Mouse (Mus musculus) adrenal gland, postnatal 10 days (tissue): ENCODE measurements around the gene Camk1. TPM values are rescaled to one million over a fixed set of nuclear protein-coding genes. Genes with fewer than 3 reads are reported as not detected.

Experiments used
- DNase-seq: peaks from one replicate; pipeline ENCODE4 v3.0.0; 2021; ENCODE audit warnings: mixed read lengths
- long read RNA-seq, 2 experiments: library from polyadenylated mRNA; stranded (forward); transcript quantifications; one replicate each; pipeline ENCODE4 v2.0.0; 2021
- total RNA-seq, 2 experiments: library from RNA; stranded (reverse); gene quantifications; 2 replicates each; pipeline ENCODE4 v1.2.3; 2021

Camk1 gene
- 10 to 100 TPM; 47.1 to 50.3 TPM for total RNA-seq
- long read RNA-seq, experiment 1, transcript Camk1-201 (12 exons, 1,496 nt) = major isoform, 77 of 98 reads
- long read RNA-seq, experiment 1, partial matches to known transcripts = 6 of 98 reads
- long read RNA-seq, experiment 1, other reads (novel, unspliced or antisense) = 9 of 98 reads
- long read RNA-seq, experiment 2, transcript Camk1-201 (12 exons, 1,496 nt) = major isoform, 55 of 69 reads
- long read RNA-seq, experiment 2, partial matches to known transcripts = 5 of 69 reads
- long read RNA-seq, experiment 2, other reads (novel, unspliced or antisense) = 9 of 69 reads

DNA sequence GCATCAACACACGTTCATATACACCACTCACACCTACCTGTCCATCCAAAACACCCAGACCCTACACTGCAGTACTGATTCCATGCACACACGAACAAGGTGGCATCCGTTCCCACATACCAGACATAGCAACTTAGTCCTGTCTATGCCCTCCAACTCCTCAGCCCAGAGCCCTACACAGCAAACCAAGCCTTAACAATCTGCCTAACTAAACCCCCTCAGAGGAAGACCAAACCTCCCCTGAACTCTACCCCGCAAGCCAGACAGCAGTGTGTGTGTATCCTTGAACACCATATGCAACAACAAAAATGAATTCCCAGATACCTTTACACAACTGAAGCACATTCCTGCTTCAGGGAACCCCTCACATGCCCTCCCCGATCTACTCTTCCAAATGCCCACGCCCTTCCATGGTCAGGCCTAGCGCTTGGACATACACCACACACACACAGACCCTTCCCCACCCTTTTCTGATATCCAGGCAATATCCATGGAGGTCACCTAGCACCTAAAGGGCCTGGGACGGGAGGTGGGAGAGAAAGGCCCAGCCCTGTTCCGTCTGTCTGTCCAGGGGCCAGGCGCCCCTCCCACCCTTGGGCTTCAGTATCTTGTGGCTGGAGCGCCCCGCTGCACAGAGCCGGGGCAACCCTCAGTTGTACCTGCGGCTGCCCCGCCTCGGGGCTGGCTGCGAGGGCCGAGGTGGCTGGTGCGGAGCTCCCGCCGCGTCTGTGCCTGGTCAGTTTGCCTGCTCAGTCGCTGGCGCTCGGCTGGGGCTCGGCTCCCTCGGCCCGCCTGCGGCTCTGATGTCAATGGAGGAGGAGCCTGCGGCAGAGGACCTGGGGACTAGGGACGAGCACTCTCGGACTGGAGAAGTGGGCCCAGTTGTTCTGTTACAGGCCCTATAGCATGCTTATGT is at the start of gene Camk1:
Gene Camk1, minus strand, starts transcription at position 808 of the 916 bp plus-strand sequence.
- DNase-seq = peak; percentile 93

DNA sequence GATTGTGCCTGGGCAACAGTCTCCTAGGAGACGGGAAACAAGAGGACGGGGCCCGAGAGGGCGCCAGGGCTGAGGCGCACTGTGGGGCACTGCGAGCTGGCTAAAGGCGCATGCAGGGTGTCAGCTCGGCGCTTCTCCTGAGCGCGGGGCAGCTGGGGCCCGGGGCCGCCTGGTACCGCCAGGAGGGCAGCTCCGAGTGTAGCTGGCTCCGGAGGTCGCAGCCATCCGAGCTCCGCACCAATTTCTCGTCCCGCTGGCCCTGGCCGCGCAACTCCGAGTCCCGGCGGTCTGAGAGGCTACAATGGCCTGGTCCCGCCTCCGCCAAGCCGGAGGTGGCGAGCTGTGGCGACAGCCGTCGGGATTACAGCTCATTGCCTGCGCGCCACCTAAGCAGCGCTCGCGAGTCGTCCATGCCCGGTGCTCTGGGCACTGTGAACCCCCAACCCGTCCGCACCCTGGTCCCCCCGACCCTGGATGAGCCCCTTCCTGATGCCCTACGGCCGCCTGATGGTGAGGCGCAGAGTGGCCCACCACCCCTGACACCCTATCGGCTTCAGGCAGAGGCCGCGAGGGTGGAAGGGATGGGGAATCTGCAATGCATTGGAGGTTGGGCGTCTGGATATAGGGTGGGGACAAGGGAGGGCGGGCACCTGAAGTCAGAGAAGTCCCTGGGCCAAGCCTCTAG is 48.7 kb upstream of the Camk1 start:
- peak; percentile 72 for DNase-seq

DNA sequence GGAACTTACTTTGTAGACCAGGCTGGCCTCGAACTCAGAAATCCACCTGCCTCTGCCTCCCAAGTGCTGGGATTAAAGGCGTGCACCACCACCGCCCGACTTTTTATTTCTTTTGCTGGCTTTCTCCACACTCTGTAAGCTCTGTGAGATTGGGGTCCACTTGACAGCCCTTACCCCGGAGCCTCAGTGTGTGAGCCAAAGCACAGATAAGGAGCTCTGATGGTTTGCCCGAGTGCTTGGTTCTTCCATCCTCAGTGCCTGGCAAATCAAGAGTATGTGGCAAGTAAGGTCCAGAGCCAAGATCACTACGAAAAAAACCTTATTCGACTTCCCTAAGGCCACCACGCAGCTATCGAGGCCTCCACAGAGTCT is 48.2 kb upstream of the Camk1 start:
- DNase-seq = no peak

DNA sequence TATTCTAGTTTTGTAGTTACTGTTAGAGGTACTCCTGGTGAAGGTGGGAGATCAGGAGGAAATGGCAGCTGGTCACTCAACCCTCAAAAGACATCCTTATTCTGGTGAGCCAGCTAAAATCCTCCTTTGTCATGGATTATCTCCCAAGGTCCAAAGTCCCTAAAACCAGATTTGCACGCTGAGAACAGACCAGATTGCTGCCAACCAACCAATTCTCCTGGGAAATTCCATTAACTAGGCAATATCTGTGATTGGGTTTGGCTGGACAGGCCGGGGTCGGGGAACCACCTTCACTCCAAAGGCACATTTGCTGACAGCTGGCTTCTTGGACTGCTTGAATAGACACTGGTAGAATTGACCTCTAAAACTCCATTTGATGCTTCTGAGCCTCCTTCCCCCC is 46.9 kb upstream of the Camk1 start:
- DNase-seq = no peak

DNA sequence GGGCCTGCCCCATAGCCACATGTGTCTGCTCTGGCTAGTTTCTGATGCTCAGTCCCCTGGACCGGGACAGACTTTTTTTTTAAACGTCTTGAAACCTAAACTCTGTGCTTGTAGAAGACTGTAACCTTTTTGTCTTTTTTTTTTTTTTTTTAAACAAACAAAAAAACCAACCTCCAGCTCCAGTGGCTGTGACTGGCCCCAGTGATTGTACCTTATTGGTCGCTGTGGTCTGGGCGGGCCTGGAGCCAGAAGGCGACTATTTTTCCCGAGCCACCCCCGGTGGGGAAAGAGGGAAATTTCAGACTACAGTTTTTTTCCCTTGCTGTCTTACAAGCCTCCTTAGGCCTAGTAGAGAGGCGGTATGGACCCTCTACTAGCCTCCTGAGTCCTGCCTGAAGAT is 45.2 kb upstream of the Camk1 start, which contains the start of gene Ttll3:
Gene Ttll3, plus strand, starts transcription at position 301 of the 400 bp plus-strand sequence.
- no peak for DNase-seq

DNA sequence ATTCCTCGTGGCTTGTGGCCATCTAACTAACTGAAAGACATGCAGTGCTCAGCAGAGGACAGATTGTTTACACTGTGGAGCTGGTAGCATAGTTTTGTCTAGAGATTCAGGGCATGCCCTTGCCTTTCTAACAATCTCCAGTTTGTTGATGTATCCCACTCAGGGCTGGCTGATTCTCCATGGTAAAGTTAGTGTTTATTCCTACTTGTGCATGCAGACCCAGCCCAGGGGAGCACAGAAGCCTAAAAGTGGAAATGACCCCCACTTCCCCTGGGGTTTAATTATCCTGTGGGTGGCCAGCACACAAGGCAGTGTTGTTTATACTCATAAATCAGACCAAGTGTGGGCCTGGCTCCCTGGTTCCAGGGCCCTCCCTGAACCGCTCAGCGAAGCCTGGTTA is 42.2 kb upstream of the Camk1 start:
- no peak for DNase-seq

DNA sequence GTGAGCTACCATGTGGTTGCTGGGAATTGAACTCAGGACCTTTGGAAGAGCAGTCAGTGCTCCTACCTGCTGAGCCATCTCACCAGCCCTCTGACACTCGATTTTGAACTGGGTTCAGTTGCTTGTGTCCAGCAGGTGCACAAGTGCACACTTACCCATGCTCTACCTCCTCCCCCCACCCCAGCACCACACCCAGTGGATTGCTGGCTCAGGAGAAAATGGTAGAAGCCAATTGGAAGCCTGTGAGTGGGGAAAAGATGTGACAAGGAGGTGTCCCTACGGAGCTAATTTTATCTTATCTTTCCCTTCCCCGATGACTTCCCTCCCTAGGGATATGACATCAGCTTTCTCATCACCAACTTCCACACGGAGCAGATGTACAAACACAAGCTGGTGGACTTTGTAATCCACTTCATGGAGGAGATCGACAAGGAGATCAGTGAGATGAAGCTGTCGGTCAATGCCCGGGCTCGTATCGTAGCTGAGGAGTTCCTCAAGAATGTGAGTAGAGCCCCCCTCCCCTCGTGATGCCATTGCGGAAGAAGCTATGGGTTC is 41.5 kb upstream of the Camk1 start:
- DNase-seq = no peak

DNA sequence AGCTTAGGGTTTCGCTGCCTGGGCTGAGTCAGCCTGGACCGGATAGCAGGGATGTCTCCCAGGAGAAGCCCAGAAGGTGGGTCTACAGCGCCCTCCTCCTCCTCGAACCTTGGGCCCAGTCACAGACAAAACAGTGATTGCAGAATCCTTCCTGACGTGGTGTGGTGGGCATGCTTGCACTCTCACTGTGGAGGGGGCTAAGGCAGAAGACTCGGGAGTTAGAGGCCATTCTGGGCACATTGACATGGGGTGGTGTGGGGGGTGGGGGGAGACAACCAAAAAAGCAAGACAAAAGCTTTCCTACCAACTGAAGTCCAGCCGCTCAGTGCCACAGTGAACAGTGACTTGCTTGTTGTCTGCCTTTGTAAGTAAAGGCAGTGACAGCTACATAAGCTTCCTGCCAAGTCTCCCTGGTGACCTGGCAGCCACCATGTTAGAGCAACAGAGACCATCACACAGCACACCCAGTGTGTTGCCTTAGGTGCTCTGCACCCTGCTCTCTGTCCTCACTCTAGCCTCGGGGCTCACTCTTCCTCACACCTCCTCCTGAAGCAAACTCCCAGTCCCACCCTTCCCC is 40.7 kb upstream of the Camk1 start:
- DNase-seq = no peak

DNA sequence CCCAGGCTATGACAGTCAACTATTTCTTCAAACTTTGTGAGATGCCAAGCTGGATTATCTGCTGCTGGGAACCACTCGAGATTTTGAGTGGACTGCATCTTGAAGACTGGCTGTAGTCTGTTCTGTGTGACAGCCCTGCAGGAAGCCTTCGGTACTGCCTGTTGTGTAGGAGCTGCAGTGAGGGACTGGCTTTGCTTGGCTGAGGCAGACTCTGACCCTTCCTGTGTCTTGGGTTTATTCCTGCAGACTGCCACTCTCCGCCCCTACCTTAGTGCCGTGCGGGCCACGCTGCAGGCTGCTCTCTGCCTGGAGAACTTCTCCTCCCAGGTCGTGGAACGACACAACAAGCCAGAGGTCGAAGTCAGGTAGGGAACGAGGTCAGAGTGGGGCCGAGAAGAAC is 36.7 kb upstream of the Camk1 start:
- no peak for DNase-seq

DNA sequence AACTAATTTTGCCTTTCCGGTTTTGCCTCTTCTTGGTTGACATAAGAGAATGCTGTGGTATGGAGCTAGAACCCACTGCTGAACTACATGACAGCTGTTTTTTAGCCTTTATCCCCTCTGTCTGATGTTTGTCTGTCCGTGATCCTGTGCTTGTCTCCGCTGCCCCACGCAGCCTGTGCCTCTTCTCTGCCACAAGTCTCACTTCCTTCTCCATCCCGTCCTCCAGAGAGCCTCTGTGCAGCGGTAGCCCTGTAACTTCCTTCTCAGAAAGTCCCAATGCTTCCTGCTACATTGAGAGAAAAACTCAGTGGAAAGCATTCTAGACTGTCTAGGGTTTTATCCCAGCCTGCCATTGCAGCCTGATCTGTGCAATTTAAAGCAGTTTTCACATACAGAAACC is 35.5 kb upstream of the Camk1 start:
- DNase-seq = no peak

DNA sequence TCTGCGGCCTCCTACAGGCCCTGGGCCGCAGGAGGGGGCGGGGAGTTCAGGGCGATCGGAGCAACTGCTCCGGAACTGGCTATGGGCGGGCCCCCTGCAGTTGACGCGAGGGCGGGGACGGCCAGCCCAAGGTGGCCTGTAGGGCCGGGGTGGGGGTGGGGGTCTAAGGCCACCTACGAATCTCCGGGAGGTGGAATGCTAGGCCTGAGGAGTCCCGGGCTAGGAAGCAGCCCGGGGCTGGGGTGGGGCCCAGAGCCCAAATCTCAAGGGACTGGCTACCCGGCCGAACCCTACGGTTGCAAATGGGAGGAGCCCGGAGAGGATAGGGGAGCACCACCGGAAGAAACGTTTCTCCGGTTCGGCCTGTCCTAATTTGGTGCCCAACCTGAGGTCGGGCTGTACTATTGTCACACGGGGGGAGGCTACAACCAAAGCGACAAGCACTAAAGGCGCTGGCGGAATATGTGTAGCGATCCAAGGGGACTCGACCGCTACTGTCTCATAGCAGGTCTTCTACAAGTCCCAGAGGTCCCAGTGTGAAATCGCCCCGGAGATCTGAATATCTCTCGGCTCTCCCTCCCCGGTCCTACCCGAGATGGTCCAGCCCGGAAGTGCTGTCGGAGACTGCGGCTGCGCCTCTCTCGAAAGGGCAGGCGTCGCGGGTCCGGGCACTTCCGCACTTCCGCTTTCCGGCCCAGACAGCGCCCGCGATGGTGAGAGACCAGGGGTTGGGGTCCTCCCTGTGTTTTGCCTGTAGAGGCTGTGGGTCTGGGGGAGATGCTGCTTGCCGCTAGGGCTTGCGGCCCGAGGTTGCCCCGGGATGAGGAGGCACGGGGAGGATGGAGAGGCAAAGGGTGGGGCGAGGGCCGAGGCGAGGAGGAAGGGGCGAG is 34.0 kb upstream of the Camk1 start, which contains the start of the genes Tada3 and Arpc4:
Gene Tada3, minus strand, starts transcription at position 388 of the 890 bp plus-strand sequence.
Gene Arpc4, plus strand, starts transcription at position 620 of the 890 bp plus-strand sequence.
- DNase-seq = peak; percentile 92

DNA sequence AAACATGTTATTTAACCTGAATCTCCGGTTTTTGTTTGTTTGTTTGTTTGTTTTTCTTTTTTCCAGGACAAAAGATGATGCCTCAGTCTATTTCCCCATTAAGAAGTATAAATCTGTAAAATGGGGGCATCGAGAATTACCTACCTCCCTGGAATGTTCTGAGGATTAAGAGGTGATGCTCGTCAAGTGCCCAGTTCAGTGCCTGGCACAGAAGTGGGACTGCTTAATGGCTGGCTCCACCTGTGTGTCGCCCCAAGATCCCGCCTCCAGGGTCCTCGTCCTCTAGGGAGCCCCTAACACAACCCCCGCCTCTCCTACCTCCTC is 33.4 kb upstream of the Camk1 start:
- no peak for DNase-seq

DNA sequence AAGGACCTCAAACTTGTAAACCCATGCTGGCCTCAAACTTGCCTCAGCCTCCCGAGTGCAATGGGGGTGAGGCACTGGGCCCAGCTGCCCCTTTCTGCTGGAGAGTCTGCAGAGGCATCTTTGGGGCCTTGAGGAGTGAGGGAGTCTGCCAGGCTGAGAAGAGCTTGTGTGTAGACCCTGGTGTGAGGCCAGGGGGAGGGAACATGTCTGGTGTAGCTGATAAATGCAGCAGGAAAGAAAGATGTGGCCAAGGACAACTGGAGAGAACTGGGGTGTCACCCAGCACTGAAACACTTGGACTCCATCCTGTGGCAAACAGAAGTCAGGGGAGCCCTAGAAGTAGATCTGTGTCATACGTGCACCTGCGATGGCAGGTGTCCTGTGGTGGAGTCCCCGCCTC is 29.7 kb upstream of the Camk1 start:
- peak; percentile 44 for DNase-seq

DNA sequence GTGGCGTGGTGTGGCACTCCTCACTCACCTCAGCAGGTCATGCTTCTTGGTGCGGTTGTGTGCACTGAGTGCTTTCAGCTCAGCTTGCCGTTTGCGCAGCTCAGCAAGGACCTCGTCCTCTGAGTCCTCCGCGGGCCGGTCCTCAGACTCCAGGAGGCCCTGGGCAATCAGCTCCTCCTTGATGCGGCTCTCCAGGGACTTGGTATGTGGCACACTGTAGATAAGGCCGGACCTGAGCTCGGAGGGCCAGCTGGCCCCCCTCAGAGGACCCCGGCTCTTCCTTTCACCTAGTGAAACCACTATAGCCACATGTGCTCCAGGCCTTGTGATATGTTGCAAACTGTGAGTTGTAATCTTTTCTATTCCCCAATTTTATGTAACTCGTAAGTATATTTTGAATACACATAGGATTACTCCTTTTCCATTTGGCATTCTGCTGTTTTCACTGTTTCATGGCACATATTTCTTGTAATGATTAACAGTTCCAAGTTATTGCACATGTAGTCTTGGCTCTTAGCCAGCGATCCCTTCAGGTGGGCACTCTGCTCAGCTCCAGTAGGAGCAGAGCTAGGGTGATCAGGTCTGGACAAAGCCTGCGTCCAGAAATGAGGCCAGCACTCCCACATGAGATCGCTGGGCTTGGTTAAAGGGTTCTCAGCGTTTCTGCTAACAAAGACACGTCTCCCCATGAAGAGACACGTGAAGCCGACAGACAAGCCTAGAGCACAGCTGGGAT is 26.6 kb upstream of the Camk1 start:
- no peak for DNase-seq

DNA sequence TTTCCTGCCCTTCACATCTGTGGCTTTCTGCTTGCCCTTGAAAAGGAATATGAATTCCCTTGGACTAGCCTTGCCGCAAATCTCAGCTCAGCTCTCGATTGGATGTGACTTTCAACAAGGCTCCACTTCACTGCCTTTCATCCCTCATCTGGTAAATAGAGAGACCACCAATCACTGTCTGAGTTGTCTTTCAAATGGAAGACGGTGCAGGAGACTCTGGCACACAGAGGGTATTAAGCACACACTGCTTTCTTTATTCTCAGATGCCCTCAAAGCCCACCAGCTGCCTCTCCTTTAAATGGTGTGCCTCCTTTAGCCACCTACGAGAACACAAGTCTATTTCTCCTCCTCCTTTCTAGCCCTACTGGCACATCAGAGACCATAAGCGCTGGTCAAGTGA is 24.8 kb upstream of the Camk1 start:
- DNase-seq = no peak

DNA sequence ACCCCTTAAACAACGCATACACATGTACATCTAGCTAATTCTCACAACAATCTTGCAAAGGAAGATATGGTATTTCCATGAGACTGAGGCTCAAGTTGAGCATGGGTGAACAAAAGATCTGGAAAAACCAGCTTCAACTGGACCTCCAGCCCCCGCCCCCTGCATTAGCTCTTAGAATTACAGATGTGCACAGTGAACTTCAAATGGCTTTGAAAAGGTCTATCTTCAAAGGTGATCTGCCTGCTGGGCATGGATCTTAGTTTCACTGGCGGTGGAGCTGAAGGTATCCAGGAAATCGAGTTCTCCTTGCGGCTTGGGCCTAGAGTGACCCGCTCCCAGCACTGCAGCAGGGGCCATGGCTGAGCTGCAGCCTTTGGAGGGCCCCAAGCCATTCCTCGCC is 24.3 kb upstream of the Camk1 start:
- no peak for DNase-seq

DNA sequence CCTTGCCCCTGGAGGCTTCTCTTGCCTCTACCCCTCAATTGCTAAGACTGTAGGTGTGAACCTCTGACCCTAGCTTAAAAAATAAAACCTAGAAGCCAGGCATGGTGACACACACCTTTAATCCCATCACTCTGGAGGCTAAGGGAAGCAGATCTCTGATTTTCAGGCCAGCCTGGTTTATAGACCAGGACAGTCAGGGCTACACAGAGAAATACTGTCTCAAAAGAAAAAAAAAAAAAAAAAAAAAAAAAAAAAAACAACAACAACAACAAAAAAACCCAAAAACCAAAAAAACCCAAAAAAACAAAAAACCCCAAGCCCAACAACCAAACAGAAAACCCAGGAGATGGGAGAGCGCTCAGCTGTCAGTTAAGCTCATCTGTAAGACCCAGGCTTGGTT is 23.8 kb upstream of the Camk1 start:
- DNase-seq = no peak

DNA sequence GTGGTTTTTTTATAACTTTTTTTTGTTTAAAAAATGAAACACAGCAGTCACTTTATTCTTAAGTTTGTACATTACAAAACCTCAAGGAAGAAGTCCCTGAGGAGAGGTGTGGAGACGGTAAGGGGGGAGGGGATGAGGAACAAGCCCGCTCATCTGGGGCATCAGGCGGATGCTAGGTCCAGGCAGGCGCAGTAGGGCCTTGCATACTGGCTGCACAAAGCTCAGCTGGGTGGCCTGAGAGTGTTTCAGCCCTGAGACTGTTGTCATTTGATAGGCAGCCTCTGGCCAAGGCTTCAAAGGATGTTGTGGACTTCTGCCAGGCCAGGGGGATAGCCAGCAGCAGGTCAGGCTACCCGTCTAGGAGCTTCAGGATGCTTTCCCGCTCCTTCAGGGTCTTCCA is 22.9 kb upstream of the Camk1 start:
- DNase-seq = no peak

DNA sequence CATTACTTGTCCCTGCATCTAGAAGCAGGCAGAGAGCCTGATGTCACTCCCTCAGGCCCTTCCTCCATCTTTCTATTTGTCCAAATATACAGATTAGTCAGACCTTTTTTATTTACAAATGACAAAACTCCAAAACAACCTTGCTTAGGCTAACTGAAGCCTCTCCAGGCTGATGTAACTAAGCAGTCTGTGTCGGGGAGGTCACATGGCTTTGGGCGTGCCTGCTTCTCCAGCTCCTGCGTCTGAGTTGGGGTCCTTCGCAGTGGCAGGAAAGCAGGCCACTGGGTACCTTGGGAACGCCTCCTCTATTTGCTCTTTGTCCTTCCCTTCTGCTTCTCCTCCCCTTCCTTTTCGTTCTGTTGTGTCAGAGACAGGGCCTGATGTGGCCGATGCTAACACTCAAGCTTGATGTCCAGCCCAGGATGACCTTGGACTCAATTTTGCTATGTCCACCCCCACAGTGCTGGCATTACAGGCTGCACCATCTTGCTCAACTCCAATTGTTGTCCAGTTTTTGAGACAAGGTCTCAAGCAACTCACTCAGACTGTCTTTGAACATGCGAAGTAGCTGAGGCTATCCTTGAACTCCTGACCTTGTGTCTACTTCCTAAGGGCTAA is 20.8 kb upstream of the Camk1 start:
- peak; percentile 42 for DNase-seq

DNA sequence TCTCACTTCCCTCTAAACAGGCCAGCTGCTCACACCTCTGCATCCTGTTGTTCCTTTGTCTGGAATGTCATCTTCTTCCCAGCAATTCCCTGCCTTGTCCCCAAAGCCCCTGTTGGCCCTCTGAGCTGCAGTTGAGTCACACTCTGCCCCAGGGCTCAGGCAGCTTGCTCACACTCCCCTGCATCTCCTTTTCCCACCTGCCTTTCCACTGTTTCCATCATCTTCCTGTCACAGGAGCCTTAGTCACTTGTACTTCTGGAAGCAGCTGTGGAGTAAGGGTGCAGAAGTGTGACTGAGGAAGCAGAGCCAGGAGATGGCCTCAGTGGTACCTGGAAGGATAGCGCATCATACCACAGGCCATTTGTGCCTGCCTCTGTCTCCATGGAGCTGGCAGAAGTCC is 18.5 kb upstream of the Camk1 start:
- DNase-seq = no peak
